Mouse (Mus musculus) layer of hippocampus, postnatal 25 days (tissue): ENCODE data around the gene Osbpl3. TPM values are rescaled to one million over a fixed set of nuclear protein-coding genes. Genes with fewer than 3 reads are reported as not detected.
A peak's percentile ranks its signal among the peaks of the same experiment; 100 is the strongest.

Experiments
- DNase-seq, 2 experiments: peaks; one replicate each; pipeline ENCODE4 v3.0.0; 2022; ENCODE audit warnings: mixed read lengths in 2 of 2, low spot score in 1 of 2; ENCODE audit errors: extremely low spot score in 1 of 2
- total RNA-seq, 2 experiments: library from RNA; stranded (reverse); gene quantifications; 2 replicates each; pipeline ENCODE4 v1.2.3; 2021

Gene Osbpl3
- 10 to 100 TPM; 15.5 to 17.8 TPM for total RNA-seq

GRCm38 (mm10) chr6:50455829-50456469, at the start of gene Osbpl3:
Gene Osbpl3 (minus strand): TSS chr6:50456201.
- DNase-seq: peak; percentile 52 to 69

- no peak for DNase-seq
These were observed 49.5 kb upstream of the Osbpl3 start for GRCm38 (mm10) chr6:50505531-50505930.

DNA sequence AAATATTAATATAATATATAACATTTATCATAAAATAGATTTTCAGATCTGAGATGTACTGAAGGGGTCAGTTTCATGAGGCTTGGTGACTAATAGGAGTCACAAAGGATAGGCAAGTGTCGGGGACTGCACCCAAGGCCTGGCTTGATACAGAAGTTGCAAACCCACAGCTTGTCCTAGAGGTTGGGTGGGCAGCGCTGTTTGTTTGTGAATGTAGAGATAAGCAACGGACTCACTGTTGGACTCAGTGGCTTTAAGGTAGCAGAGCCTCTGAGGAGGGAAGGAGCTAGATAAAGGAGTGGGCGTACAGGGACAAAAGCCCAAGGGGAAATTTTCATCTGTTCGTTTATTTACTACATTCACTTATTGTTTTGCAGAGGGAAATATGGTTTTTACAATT, 48.7 kb upstream of the Osbpl3 start:
- DNase-seq: no peak

- DNase-seq: no peak
These were observed 47.8 kb upstream of the Osbpl3 start for GRCm38 (mm10) chr6:50503779-50504178.

DNA sequence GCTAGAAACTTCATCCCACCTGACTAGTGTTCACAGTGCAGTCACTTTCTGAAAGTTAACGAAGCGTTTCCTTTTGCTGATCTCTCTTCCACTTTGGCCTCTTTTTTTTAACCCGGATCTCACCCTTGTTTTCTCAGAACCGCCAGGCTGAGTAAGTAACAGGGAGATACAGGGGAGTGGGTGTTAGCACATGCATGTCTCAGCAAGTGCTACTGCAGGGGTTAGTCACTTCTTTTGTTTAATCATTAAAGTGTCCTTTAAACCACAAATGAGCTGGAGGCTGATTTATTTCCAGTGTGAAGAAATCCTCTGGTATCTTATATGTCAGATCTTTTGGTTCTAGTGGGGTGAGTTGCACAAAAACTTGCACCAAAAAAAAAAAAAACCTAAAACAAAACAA, 47.0 kb upstream of the Osbpl3 start:
- no peak for DNase-seq

- no peak for DNase-seq
These were observed 42.3 kb upstream of the Osbpl3 start for GRCm38 (mm10) chr6:50498346-50498745.

- DNase-seq: no peak
These were observed 34.5 kb upstream of the Osbpl3 start for GRCm38 (mm10) chr6:50490519-50490918.

GRCm38 (mm10) chr6:50489380-50489779, 33.4 kb upstream of the Osbpl3 start:
- DNase-seq: no peak

GRCm38 (mm10) chr6:50486035-50486902, 30.3 kb upstream of the Osbpl3 start:
- no peak for DNase-seq

DNA sequence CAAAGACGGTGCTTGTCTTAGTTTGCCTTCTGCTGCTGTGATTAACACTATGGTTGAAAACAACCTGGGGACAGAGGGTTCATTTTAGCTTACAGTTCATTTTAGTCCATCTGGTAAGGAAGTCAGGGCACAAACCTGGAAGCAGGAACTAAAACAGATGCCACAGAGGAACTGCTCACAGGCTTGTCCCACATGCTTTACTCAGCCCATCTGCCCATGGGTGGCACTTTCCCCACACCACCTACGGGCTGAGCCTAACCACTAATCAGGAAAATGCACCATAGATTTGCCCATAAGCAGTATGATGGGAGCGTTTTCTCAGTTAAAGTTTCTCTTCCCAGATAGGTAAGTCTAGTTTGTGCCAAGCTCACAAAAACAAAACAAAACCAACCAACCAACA, 27.4 kb upstream of the Osbpl3 start:
- DNase-seq: no peak

- DNase-seq: no peak
These were observed 25.5 kb upstream of the Osbpl3 start for GRCm38 (mm10) chr6:50481460-50481859.

GRCm38 (mm10) chr6:50466451-50466850, 10.4 kb upstream of the Osbpl3 start:
- DNase-seq: no peak

- DNase-seq: no peak
These were observed 8.9 kb upstream of the Osbpl3 start for GRCm38 (mm10) chr6:50464690-50465485.

GRCm38 (mm10) chr6:50462026-50462425, 6.0 kb upstream of the Osbpl3 start:
- DNase-seq: no peak

- DNase-seq: no peak
These were observed 5.6 kb upstream of the Osbpl3 start for GRCm38 (mm10) chr6:50461585-50461984.

DNA sequence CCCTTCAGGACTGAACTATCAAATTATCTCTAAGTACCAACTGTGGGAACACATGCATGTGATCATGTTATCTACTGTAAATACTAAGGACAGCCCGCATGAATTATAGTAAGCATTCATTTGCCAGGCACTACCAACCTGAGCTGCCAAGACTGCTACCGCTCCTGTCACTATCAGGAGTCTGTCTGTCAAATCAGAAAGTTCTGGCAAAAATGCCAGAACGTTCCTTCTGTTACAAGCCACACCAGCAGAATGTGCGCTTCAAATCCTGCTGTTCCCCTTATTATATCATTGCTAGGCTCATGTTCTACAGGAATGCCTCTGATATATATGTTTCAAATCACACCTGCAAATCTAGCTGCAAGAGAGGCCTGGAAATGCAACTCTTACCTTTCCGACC, 4.6 kb upstream of the Osbpl3 start:
- DNase-seq: no peak

DNA sequence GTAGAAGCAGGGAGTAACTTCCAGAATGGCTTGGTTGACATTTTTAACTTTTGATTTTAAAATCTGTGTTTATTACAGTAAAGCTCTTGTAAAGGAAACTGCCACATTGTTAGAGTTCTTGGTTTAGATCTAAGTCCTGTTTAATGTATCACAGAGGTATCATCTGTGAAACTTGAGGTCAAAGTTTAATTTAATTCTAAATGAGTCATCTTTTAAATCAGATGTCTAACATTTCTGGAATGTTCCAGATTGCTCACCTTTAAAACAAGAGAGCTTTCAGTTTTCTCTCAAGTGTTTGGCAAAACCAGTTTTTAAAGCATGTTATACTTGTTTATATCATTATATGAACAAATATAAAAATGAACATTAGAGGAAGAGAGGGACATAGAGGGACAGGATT, 4.2 kb upstream of the Osbpl3 start:
- no peak for DNase-seq

- no peak for DNase-seq
These were observed 3.3 kb upstream of the Osbpl3 start for GRCm38 (mm10) chr6:50459271-50459670.

DNA sequence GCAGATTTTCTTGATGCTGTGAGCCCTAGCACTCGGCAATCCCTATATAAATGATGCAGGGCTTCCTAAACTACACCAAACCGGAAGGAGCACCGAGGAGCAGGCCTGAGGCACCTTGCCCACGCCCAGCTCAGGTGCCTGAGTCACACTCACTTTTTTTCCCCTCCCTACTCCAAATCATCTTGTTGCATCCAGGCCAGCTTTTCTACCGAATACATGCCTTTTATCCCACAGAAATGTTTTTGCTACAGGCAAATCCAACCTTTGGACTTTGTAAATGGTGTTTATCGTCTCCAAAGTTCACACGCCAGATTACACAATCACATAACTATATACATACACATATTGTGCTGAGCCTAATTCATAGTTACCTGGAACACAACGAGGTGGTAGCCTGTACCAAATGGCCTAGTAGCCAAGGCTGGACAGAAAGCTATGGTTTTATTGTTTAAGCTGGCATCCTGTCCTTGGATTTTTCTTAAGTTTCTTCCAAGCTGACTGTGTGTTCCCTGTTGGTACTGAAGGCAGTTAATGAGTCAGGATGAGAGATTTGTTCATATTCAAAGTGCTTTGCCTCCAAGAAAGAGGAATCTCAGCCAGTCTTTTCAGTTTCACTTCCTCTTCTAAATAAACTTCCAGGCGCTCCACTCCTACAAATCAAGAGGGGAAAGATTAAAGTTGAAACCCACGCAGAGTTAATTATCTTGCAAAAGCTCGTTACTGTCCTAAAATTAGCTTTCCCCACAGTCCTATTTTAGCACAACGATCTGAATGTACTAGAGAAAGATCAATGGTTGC, 1.7 kb upstream of the Osbpl3 start:
- no peak for DNase-seq

DNA sequence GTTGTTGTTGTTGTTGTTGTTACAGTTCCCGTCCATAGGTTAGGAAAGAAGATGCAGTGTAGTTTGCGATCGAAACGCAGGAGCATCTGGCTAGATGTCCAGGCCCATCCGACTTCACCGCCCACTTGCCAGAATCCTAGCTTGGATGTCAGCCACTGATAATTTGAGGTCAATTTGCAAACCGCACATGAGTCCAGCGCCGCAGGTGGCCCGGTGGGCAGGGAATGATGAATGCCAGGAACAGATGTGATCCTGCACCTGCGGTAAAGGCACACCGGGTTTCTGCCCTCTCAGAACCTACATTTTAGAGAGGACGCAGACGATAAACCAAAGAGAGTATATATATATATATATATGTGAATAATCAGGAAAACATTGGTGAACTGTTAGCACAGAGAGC, 705 bp upstream of the Osbpl3 start:
- no peak for DNase-seq
